Mouse (Mus musculus) yolk sac, embryonic 10.5 days (tissue): Measurements from ENCODE around the gene Gns.

ENCODE experiments used
- DNase-seq: peaks from one replicate; pipeline ENCODE4 v3.0.0-alpha.2; 2017; ENCODE audit warnings: low spot score

The Gns gene

GRCm38 (mm10) chr10:121403946-121404345 lies 39.1 kb downstream of the Gns start:
- DNase-seq: no peak

DNA sequence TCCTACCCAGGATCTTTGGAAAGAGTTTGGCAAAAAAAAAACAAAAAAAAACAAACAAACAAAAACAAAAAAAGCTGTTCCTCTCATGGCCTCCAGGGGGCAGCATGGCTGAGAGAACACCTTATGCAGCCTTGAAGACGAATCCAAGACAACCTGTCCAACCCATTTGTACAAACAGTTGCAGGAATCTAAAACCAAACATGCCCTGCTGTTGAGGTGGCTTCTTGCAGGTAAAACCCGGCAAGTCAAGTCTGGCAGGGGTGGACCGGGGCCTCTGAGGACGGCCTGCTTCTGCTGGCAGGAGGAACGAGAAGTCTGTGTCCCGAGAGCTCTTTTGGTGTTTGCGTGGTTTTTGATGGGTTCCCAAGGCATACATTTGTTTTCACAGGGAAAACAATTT lies 44.8 kb downstream of the Gns start:
- peak; percentile 48 for DNase-seq

- DNase-seq: no peak
These were observed 47.0 kb downstream of the Gns start for GRCm38 (mm10) chr10:121411721-121412455.

GRCm38 (mm10) chr10:121412824-121413223 lies 47.9 kb downstream of the Gns start:
- no peak for DNase-seq

GRCm38 (mm10) chr10:121414127-121414526 lies 49.2 kb downstream of the Gns start:
- no peak for DNase-seq

DNA sequence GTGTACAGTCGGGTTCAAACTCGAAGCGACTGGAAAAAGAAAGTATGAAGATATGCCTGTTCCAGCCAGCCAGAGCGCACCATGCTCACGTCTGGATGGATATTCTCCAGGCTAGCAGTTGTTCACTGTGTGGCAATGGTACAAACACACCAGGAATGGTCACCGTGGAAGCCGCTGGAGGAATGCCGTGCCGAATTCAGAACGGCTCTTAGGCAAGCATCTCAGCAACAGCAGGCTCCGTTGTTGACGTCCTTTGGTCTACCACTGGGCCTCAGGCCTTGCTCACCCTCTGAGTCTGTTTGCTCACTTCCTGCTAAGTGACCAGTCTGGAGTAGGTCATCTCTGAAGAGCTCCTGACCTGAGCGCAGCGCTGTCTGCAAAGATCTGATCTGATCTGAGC lies 53.9 kb downstream of the Gns start:
- peak; percentile 65 for DNase-seq

DNA sequence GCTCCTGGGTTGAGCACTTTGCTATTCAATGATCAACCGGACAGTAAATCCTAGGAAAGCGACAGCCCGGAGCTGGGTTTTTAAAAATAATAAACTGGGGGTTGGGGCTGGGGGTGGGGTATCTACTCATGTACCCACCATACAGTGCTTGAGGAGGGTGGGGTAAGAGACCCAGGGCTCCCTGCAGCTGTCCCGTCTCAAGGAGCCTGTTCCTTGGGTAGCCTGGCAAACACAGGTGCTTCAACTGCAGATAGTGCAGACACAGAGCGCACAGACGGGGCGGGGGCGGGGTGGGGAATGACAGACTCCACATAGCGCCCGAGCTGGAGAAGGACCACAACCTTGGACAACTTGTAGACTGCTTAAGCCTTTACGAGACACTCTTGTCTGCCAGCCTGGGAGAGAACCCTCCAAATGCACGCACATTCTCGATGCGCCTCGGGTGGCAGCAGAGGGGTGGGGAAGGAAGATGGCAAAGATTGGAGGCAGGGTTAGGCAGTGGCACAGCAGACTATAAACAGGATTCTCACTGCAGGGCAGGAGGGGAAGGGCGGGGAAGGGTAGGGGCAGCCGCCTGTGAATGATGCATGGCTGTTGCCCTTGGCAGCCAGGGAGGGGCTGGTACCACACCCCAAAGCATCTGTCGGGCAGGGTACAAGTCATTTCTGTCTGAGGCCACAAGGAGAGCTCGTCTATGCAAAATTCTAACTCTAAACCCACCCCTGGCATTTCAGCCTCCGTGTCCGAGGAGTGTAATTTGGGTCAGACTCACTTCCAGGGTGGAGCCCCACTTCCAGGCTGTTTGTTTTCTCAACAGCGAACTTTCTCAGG lies 55.0 kb downstream of the Gns start:
- no peak for DNase-seq

- DNase-seq: no peak
These were observed 56.1 kb downstream of the Gns start for GRCm38 (mm10) chr10:121421023-121421422.

- DNase-seq: no peak
These were observed 56.9 kb downstream of the Gns start for GRCm38 (mm10) chr10:121421657-121422290.

DNA sequence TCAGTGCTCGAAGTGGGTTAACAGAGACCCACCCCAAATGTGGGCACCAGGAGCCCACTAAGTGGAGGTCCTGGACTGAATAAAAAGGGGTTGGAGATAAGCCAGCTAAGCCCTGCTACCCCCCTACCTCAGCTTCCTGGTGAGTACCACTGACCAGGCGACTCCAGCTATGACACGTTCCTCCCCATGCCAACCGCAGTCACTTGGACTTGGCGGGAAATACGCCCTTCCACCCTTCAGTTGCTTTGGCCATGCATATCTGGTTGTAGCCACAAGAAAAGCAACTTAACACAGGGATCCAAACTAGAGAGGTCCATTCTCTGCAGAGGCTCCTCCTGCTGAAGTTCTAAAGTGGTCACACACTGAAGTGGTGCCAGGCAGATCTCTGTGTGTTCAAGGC lies 57.4 kb downstream of the Gns start:
- no peak for DNase-seq

GRCm38 (mm10) chr10:121423541-121424349 lies 58.9 kb downstream of the Gns start:
- DNase-seq: no peak

DNA sequence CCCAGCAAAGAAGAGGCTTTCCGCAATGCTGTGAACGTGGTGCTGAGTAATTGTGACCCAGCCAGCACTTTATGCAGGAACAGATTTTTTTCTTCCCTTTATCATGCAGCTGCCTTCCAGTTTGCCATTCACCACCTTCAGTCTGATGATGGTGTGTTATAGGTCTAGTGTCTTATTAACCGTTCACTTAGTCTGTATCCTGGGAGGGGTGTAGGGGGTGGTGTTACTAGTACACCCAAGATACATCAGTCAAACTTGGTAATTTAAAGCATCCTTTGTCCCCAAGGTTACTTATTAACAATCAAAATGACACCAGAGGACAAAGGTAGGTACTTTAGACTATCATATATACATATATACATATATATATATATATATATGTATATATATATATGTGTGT lies 59.6 kb downstream of the Gns start:
- DNase-seq: no peak

DNA sequence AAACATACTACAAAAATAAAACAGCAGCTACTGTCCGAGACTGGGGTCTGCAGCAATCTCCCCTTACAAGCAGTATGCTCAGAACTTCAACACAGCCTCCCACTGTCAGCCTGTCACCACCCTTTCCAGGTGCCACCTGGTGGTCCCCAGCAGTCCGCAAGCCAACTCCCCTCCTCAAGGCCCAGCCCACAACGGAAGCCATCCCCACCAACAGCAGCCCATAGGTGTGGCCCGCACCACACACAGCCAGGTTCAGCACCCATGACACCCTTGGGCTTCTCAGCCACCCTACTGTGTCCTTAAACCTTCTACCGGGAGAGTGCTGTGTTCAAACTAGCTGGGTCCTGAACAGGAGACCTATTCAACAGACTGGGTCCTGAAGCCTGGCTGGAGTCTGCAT lies 60.2 kb downstream of the Gns start:
- no peak for DNase-seq

DNA sequence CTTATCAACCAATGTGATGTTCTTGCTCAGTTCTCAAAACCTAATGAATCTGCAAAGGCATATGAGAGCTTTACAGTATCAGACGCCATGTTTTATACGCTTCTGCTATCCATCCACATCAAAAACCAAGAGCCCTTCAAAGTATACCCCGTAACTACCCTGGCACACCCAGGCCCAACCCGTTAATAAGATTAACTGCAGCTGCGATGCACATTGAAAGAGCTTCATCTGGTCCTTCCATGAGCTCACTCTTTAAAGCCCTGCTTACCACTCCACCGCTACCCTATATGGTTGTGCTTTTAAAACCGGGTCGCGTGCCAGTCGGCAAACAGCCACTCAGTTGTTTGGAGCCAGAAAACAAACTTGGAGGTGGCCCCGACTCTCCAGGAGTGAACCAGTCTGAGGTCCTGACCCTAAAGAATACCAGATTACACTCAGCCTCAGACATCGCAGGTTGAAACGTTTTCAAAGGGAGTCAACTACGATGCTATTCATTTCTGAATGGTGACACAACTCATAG lies 60.7 kb downstream of the Gns start:
- no peak for DNase-seq

DNA sequence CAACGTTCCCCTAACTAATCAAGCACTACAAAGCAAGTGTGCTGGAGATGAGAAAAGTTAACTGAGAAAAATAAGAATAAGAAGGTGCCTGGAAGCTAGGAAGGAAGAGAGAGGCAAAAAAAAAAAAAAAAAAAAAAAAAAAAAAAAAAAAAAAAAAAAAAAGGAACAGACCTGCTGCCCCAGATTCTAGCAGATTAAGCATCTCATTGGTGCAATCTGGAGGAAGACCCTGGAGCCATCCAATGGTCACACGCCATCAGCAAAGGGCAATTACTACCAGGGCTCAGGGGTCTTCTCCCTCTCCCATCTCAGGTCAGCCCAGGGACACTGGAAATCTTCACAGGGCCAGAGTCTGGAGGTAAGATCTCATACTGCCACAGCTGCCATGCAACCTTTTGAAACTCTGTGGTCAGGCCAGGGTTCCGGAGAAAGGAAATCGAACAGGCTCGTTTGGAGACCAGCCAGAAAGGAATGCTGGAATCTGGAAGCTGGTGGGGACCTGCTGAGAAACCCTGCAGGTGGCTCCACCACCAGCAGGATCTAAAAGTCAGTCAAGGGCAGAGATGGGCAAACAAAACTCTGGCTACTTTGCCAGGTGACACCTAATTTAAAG lies 61.7 kb downstream of the Gns start:
- no peak for DNase-seq

DNA sequence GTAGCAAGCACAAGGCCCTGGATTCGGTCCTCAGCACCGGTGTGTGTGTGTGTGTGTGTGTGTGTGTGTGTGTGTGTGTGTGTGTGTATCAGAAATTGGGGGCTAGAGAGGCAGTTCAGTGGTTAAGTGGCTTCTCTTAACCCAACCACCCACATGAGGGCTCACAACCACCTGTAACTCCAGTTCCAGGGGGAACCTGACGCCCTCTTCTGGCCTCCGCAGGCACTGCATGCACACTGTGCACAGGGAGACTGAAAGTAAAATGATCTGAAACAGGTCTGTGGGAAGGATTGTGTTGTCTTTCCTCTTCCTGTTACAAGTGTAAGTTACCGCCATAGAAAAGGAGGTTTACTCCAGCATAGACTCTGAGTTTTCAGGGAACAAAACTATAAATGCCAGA lies 62.2 kb downstream of the Gns start:
- no peak for DNase-seq

- no peak for DNase-seq
These were observed 63.3 kb downstream of the Gns start for GRCm38 (mm10) chr10:121428011-121428711.

GRCm38 (mm10) chr10:121429089-121429488 lies 64.2 kb downstream of the Gns start:
- DNase-seq: peak; percentile 74

DNA sequence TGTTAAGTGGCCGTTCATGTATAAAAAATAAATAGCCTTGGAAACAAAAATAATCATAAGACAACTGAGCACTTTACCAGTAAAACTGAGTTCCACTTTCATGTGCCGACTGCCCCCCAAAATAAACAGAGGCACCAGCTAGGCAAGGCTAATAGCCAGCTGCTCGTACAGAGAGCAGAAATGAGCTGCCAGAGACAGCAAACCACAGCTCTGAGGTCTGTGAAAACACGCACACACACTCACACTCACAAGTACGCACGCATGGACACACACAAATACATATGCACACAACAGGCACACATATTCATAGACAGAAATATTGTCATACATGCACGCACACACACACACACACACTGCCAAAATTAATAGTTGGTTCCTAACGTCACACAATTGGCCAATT lies 64.7 kb downstream of the Gns start:
- no peak for DNase-seq

DNA sequence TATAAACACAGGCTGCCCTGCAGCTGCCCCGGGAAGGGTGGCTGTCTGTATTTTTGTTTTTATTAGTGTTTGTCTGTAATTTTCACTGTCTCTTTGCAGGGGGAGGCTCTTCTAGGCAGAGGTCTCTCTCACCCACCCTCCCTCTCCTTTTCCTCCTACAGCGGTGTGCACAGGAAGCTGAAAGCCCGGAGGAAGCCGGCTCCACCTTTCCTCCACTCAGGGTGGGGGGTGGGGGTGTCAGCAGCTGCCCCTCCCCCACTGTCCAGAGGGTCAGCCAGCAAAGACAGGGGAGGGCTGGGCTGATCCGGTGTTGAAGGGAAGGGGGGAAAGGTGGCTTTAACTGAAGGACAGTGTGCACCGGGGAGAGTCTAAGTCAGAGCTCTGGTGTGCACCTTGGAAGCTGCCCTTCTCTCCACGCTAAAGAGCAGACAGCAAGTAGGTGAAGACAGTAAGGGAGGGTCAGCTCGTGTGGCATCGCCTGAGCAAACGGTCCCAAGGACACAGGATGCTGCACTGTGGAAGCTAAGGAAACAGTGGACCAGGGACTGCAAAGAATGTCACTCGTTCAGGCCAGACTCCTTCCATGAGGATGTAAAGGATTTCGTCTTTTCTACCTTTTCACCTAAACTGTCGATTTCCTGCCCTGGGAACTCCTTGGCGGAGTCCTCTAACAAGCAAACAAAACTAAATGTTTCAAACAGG lies 65.2 kb downstream of the Gns start:
- DNase-seq: peak; percentile 85
